Mouse (Mus musculus) mouse embryonic stem cell (cell line): ENCODE measurements around the gene Tarbp2.

Experiments used
- in situ Hi-C, 2 experiments: fragments of 300-500 bp; cut with MboI; formaldehyde crosslinking; loops; 1 replicate in 1 of 2; 3 replicates in 1 of 2; pipeline ENCODE4 v1.14.3; 2019 to 2020; ENCODE audit warnings: low sequenced_read_pairs in 2 of 2, low pct_unique_long_range_greater_than_20kb in 1 of 2, mixed read lengths in 1 of 2; ENCODE audit not compliant: unreplicated experiment in 1 of 2

Gene Tarbp2

GRCm38 (mm10) chr15:102516728-102517404 lies 1.1 kb upstream of the Tarbp2 start, which contains the start of gene Map3k12:
Gene Map3k12 (minus strand): TSS chr15:102517064.
- in situ Hi-C loops, result no loop called here

DNA sequence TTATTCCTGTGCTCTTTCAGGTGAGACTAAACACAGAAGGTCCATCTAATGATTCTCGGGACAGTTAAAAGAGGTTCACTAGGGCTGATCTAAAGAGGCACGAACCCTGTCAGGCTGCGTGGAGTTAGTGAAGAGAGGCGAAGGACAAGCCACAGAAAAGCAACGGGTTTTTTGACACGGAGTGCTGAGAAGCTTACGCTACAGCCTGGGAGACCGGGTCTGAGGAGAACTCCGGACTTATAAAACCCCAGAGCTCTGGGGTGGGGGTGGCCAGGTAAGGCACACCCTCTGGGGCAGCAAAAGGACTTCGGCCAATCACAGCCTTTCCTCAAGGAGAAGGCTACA lies 389 bp upstream of the Tarbp2 start:
- in situ Hi-C loops, result no loop called here

DNA sequence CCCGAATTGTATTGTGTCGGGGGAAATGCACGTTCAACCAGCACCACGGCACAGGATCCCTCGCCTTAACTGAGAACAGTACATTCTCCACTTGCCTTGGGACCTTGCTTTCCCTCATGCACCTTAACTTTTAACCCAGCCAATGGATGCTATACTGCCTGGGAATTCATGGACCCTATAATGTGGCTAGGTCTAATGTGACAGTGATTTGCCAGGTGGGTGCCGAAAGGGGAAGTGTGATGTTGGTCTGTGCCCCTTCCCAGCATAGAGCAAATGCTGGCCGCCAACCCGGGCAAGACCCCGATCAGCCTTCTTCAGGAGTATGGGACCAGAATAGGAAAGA lies 838 bp downstream of the Tarbp2 start:
- in situ Hi-C loops, result no loop called here

DNA sequence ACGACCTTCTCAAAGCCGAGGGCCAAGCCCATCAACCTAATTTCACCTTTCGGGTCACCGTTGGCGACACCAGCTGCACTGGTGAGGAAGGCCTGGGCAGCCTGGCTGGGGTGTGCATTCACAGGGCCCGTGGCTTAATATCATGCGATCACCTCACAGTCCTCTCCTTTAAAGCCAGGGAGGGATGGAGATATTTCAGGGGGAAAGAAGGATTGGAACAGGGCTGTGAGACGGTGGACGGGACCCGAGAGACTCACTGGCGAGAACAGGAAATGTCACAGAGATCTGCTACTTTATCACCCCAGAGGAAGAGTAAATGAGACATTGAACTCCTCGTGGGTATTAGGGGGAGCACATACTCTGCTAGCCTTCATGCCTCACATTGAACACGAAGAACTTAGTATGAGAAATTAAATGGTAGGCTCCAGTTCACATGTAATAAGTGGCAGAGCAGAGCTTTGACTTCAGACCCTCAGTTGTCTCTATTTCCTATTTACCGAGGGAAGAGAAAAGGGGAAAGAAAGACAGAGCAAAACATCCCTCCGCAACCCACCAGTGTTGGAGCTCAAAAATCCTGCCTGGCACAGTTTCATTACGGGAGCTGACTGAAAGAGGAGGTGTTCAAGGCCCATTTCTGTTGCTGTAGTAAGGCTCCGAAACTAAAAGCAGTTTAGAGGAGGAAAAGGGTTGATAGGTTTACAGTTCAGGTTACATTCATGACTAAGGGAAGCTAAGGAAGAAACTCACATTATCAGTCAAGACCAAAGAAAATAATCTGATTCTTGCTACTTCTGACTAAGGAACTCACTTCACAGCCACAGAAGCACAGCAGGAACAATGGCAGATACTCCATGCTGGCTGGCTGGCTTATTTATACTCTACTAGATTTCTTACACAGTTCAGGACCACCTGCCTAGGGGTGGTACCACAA lies 1.5 kb downstream of the Tarbp2 start:
- in situ Hi-C loops, result no loop called here

- in situ Hi-C loops, result no loop called here
Measured at GRCm38 (mm10) chr15:102520416-102520815, 2.4 kb downstream of the Tarbp2 start.

GRCm38 (mm10) chr15:102521480-102521879 lies 3.5 kb downstream of the Tarbp2 start:
- in situ Hi-C loops, result no loop called here

DNA sequence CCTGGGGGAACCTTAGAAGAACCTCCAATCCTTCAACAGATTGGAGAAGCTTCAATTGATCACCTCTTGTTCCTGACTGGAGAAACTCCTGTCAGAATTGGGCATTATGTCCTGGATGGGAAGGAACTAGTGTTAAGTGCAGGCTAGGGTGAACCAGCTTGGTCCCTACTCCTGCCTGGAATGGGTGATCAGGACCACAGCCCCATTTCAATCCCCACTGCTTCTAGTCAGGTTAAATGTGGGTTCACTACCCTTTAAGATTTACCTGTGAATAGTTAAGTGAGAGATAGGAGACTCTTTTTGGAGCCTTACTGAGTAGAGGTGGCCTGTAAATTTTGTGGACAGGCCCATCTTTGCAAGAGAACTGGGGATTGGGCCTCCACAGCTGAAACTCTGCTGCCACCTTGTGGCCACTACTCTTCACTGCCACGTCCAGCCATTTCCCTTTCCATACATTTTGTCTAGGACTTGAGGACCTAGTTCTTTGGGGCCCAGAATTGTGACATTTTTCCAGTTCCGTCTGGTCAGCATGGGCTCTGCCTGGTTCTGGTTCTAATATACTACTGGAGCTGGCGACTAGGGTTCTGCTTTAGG lies 7.0 kb downstream of the Tarbp2 start, which contains the start of gene Npff:
Gene Npff, minus strand, starts transcription at position 51 of the 594 bp plus-strand sequence.
- in situ Hi-C loops, result no loop called here

- in situ Hi-C loops, result no loop called here
Measured at GRCm38 (mm10) chr15:102526111-102527002, 8.4 kb downstream of the Tarbp2 start.

GRCm38 (mm10) chr15:102527936-102528335 lies 9.9 kb downstream of the Tarbp2 start:
- in situ Hi-C loops, result no loop called here

DNA sequence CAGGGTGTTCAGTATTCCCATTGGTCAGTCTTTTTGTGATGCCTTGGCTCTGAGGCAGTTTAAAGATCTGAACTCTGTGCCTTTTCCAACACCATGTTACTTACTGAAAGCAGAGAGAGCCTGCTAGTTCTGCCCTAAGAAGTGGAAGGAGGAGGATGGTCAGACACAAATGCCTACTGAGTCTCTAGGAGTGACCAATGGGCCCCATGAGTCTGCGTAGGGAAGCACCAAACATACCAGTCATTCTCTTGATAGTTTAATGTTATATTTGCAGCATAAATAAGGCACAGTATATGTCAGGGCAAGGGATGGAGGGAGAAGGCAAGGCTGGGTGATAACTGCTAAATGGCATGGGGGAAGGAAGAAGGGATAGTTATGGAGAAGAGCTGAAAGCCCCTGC lies 10.4 kb downstream of the Tarbp2 start:
- in situ Hi-C loops, result no loop called here

GRCm38 (mm10) chr15:102530566-102530965 lies 12.6 kb downstream of the Tarbp2 start:
- in situ Hi-C loops, result no loop called here

- in situ Hi-C loops, result no loop called here
Measured at GRCm38 (mm10) chr15:102531586-102531985, 13.6 kb downstream of the Tarbp2 start.

DNA sequence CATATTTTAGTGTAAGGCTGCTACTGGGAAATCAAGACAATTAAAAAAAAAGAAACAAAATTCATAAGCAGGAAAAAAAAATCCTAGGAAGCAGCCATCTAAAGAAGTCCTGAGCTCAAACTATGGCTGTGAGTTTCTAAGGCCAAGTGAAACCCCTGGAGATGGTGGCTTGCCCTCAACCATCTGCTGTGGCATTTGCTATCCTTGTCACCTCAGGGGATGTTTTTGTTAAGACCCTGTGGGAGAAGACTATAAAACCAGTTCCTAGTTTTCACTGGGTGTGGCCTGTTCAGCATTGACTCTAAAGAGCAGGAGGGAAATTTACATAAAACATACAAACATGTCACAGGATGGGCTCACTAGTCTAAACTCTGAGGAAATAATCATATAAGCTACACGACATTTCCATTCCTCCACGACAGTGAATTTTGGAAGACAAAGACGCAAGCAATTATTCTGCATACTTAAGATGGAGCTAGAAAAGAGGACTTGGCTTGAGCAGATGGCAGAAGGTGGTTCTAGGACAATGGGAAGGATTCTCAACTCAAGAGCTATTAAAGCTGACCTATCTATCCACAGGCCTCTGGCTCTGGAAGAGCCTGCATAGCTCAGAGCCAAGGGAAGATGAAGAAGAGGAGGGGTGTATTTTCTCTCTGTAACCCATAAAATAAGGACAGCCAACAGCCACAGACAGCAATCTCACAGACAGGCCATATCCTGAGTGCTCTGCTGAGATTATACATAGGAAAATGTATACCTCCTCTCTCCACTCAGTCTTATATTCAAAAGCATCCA lies 14.3 kb downstream of the Tarbp2 start:
- in situ Hi-C loops, result no loop called here

DNA sequence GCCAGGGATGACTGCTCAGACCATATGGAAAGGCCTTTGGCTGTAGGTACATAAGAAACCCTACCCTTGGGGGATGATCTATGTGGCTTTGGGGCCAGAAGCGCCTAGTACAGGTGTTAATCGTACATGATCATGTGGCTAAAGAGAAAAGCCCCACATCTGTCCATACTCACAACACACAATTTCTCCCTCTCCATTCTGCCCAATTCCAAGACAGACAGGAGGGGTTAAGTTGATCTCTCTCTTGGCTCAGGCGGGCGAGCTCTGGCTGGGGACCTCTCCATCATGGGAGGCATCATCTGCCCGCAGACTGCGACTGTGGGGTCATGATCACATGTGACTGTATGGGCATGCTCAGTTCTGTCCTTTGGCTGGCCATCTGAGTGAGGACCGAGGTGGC lies 15.9 kb downstream of the Tarbp2 start:
- in situ Hi-C loops, result no loop called here

DNA sequence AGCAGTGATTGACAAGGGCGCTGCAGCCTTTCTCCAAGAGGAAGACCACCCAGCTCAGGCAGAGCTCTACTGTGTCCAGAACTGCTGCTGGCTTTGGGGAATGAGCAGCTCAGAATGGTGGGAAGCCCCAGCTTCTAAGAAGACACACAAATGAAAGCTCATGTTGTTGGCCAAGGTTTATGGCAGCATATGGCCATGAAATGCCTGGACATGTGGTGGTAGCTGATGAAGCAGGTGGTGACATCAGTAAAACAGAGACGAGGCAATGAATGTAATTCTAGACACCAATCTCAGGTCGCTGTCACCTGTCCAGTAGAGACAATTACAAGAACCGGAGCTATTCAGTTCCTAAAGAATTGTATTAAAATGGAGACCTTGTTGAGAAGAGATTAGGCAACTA lies 26.8 kb downstream of the Tarbp2 start:
- in situ Hi-C loops, result no loop called here

DNA sequence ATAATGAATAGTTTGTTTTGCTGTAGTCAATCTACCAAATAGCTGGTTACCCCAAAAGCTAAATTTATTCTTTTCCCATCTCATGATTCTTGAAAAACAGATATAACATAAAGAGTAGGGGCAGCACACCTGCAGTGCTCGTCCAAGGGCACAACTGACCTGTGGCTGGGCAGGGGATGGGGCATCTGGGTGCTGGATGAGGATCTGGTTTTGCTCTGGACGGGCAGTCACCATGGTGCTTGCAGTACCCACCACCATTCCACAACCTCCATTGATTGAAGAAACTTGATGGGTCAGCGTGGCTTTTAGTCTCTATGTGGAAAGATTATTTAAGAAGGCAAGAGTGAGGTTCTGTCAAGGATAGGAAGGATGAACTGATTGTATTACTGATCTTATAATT lies 28.3 kb downstream of the Tarbp2 start:
- in situ Hi-C loops, result no loop called here

GRCm38 (mm10) chr15:102546677-102547427 lies 28.9 kb downstream of the Tarbp2 start:
- in situ Hi-C loops, result no loop called here
